Mouse (Mus musculus) ES-E14 (cell line): ENCODE data around the gene Lasp1.

Experiments
- HCFC1 ChIP-seq: IDR thresholded peaks from 2 replicates; pipeline ENCODE4 v1.6.1; 2012; ENCODE audit warnings: low read length, inconsistent platforms, borderline replicate concordance; ENCODE audit not compliant: insufficient read depth
- ZC3H11A ChIP-seq: IDR thresholded peaks from 2 replicates; pipeline ENCODE4 v1.6.1; 2012; ENCODE audit warnings: low read depth, mild to moderate bottlenecking, inconsistent platforms, low read length, borderline replicate concordance
- ZNF384 ChIP-seq: IDR thresholded peaks from 2 replicates; pipeline ENCODE4 v1.6.1; 2012; ENCODE audit warnings: low read depth, low read length, inconsistent platforms

DNA sequence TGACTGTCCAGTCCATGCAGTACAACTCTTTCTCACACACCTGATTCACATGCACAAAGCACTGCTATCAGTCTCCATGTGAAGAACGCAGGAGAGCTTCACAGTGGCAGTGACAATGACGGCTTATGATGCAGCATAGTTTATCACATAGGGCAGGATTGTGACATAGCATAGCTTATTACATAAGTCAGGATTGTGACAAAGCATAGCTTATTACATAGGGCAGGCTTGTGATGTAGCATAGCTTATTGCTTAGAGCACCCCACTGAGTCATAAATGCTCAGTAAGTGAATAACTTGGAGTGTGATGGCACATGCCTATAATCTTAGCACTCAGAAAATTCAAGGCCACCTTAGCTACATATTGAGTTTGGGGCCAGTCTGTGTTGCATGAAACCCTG, 56.7 kb downstream of the Lasp1 start:
- TF ChIP-seq ZNF384 (no peak), ZC3H11A (no peak), HCFC1 (no peak)
